In the genomic region with DNA sequence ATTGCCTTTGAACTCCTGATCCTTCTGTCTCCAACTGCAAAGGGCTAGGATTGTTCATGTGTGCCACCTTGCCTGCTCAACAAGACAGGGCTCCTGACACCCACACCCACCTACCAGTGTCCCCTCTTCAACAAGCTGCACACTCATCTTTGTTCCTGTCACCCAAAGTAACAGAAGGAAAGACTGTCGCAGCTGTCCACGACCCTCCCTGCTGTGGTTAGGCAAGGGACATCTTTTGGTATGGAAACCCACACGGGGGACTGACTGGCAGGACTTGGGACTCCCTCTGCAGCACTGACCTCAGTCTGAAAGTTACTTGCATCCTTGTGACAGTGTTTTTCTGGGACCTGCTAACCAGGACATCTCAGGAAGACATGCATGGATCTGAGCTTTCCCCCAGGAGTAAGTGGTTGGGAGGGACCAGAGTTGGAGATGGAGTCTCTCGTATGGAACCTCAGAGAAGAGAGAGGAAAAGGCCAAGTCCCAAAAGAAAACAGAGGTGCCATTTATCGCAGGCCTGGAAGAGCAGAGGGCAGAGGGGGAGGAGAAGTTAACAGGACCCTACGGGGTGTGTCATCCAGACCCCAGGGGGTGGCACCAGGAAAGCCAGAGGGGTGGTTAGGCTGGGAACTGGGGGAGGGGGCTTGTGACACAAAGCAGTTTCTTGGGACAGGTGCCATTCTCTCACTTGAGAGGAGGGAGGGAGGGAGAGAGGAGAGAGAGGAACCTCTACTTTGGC, we compare ENCODE assay signal across 8 mouse cellular contexts. TPM values are rescaled to one million over a fixed set of nuclear protein-coding genes. Genes with fewer than 3 reads are reported as not detected.
DNase-seq lines count a peak whose midpoint lies in the region; ATAC-seq lines count a peak whose summit lies in the region.

A gene (plus strand): TSS at position 689 of the 739 bp plus-strand sequence.

- no peak within 1 kb of the TSS for H3K4me2 ChIP-seq in kidney, embryonic 16.5 days (replicated peaks; ENCODE audit: low read depth, low read length)
- H3K4me2 ChIP-seq in intestine, embryonic 16.5 days (ENCODE audit: low read depth, low read length): no peak within 1 kb of the TSS

- no peak within 1 kb of the TSS for H3K9ac ChIP-seq in kidney, embryonic 16.5 days (replicated peaks; ENCODE audit: low read length)
- H3K9ac ChIP-seq in intestine, embryonic 16.5 days (ENCODE audit: low read depth, low read length): no peak within 1 kb of the TSS

- no peaks in the 10 kb centered on the region for H3K36me3 ChIP-seq in kidney, embryonic 16.5 days (ENCODE audit: insufficient read depth, low read length)
- H3K36me3 ChIP-seq in intestine, embryonic 16.5 days (ENCODE audit: control insufficient read depth, insufficient read depth, low read length): no peaks in the 10 kb centered on the region
- no peaks in the 10 kb centered on the region for H3K36me3 ChIP-seq in midbrain, embryonic 10.5 days

- H3K4me3 ChIP-seq in kidney, embryonic 16.5 days (ENCODE audit: low read length): no peak within 1 kb of the TSS
- no peak within 1 kb of the TSS for H3K4me3 ChIP-seq in intestine, embryonic 16.5 days (ENCODE audit: low read length)
- H3K4me3 ChIP-seq in midbrain, embryonic 10.5 days: no peak within 1 kb of the TSS

- no peak for DNase-seq in kidney, postnatal 25 days
- no peak for DNase-seq in adrenal gland, postnatal 36 days
- DNase-seq in gastrocnemius, postnatal 25 days: no peak
- no peak for DNase-seq in midbrain, embryonic 10.5 days (ENCODE audit: low spot score)
- no peak for DNase-seq in retina, embryonic 14.5 days (ENCODE audit: low spot score)
- DNase-seq in spleen, adult 12 weeks (ENCODE audit: low spot score): no peak

- 0 out of 2 replicates have a peak within 1 kb of the TSS, but pooled peaks have one; percentile 91 for H3K27ac ChIP-seq in kidney, embryonic 16.5 days (ENCODE audit: low read length)
- H3K27ac ChIP-seq in intestine, embryonic 16.5 days (ENCODE audit: low read length): peak within 1 kb of the TSS; percentile 96
- no peak within 1 kb of the TSS for H3K27ac ChIP-seq in midbrain, embryonic 10.5 days (replicated peaks)

- H3K27me3 ChIP-seq in kidney, embryonic 16.5 days (ENCODE audit: insufficient read depth, low read length): no peaks in the 10 kb centered on the region
- no peaks in the 10 kb centered on the region for H3K27me3 ChIP-seq in intestine, embryonic 16.5 days (replicated peaks; ENCODE audit: control insufficient read depth, insufficient read depth, low read length)
- H3K27me3 ChIP-seq in midbrain, embryonic 10.5 days (ENCODE audit: low read depth, poor library complexity, severe bottlenecking): peaks cover 37% of the 10 kb centered on the region

- no peaks in the 10 kb centered on the region for H3K9me3 ChIP-seq in kidney, embryonic 16.5 days (ENCODE audit: low read length)
- H3K9me3 ChIP-seq in intestine, embryonic 16.5 days (ENCODE audit: control insufficient read depth, low read length): no peaks in the 10 kb centered on the region
- no peaks in the 10 kb centered on the region for H3K9me3 ChIP-seq in midbrain, embryonic 10.5 days (replicated peaks)

- WGBS in kidney, embryonic 16.5 days: 38% methylated on average over 6 of the region's 6 CpGs
- WGBS in intestine, embryonic 16.5 days: 37% methylated on average over 6 of the region's 6 CpGs
- 26% methylated on average over 6 of the region's 6 CpGs for WGBS in midbrain, embryonic 10.5 days

- no peak for ATAC-seq in kidney, embryonic 16.5 days (ENCODE audit: low FRiP score, low TSS enrichment)
- no peak for ATAC-seq in intestine, embryonic 16.5 days

- peaks cover 38% of the 10 kb centered on the region for H3K4me1 ChIP-seq in kidney, embryonic 16.5 days (ENCODE audit: insufficient read depth, low read length)
- H3K4me1 ChIP-seq in intestine, embryonic 16.5 days (ENCODE audit: control insufficient read depth, insufficient read depth, low read length): peaks cover 43% of the 10 kb centered on the region
- H3K4me1 ChIP-seq in midbrain, embryonic 10.5 days: peaks cover 57% of the 10 kb centered on the region

RNA-seq across cellular contexts. Expression of the gene that starts here (rescaled TPM):
- 1,802 and 1,946 TPM in 2 replicates for polyA plus RNA-seq in kidney, embryonic 16.5 days (2015; fragmentation: Nextera tagmentation; extraction: Ambion mirVana)
- 100 to 1,000 TPM; 439 to 497 TPM for total RNA-seq in adrenal gland, postnatal 36 days (2021)
- total RNA-seq in gastrocnemius, postnatal 25 days (2021): 1,000 to 10,000 TPM; 2,738 to 2,745 TPM
- 3,052 and 3,173 TPM in 2 replicates for polyA plus RNA-seq in intestine, embryonic 16.5 days (2015; fragmentation: Nextera tagmentation; extraction: Ambion mirVana)
- polyA plus RNA-seq in midbrain, embryonic 10.5 days (2016; fragmentation: Nextera tagmentation; extraction: Ambion mirVana): 2,560 and 3,667 TPM in 2 replicates

Comparison
In these comparisons a context has a peak if more than half of its experiments do, and no peak if none do; other contexts are left out.
1. RNA of the gene that starts here (total RNA-seq): 2,738 to 2,745 TPM in gastrocnemius, postnatal 25 days; 439 to 497 TPM in adrenal gland, postnatal 36 days; every median in the first group is over 4 times any median in the second.